Mouse (Mus musculus) liver, postnatal 0 days (tissue): ENCODE data around the gene Magi2.

Experiments used
- CTCF ChIP-seq: sonication (generic); IDR thresholded peaks from 2 replicates; pipeline ENCODE4 v1.5.1; 2016; ENCODE audit warnings: antibody characterized with exemption, low read depth
- EP300 ChIP-seq: IDR thresholded peaks from 2 replicates; pipeline ENCODE4 v1.6.1; 2016; ENCODE audit warnings: antibody characterized with exemption, low read depth, mild to moderate bottlenecking

GRCm38 (mm10) chr5:20303056-20303965, 1076.5 kb downstream of the Magi2 start:
- TF ChIP-seq CTCF, result no peak
- no peak for TF ChIP-seq EP300
